ENCODE assay signal across 26 mouse cellular contexts in genomic region chr15:32180010-32180725, GRCm38 (mm10). TPM values are rescaled to one million over a fixed set of nuclear protein-coding genes. Genes with fewer than 3 reads are reported as not detected.
DNase-seq lines count a peak whose midpoint lies in the region; ATAC-seq and TF ChIP-seq lines count a peak whose summit lies in the region.
"Had no signal": no experiment of that assay in that cellular context is flagged by ENCODE, and none has a peak within 500 bp of the region (broad histone marks: within the 10 kb centered on the region; RNA-seq: fewer than 3 reads in every experiment).

No protein-coding gene starts in this region.

- no peak overlapping the region for H3K27ac ChIP-seq in forebrain, postnatal 0 days (ENCODE audit: low read depth, low read length)
- no peak overlapping the region for H3K27ac ChIP-seq in forebrain, embryonic 11.5 days (ENCODE audit: low read depth, low read length)
- no peak overlapping the region for H3K27ac ChIP-seq in heart, embryonic 11.5 days (ENCODE audit: low read depth, low read length)
- H3K27ac ChIP-seq: embryonic facial prominence, embryonic 13.5 days; gastrocnemius, adult 2 months; heart, adult 2 months; hindbrain, embryonic 13.5 days; kidney, embryonic 15.5 days; limb, embryonic 15.5 days had no signal

- no peaks in the 10 kb centered on the region for H3K36me3 ChIP-seq in forebrain, postnatal 0 days (ENCODE audit: insufficient read depth)
- H3K36me3 ChIP-seq in forebrain, embryonic 11.5 days (ENCODE audit: control insufficient read depth, insufficient read depth, low read length): no peaks in the 10 kb centered on the region
- H3K36me3 ChIP-seq in heart, embryonic 11.5 days (ENCODE audit: control insufficient read depth, insufficient read depth, low read length): no peaks in the 10 kb centered on the region
- H3K36me3 ChIP-seq: embryonic facial prominence, embryonic 13.5 days; hindbrain, embryonic 13.5 days; kidney, embryonic 15.5 days; limb, embryonic 15.5 days had no signal

- no peak overlapping the region for H3K9ac ChIP-seq in forebrain, postnatal 0 days
- H3K9ac ChIP-seq in forebrain, embryonic 11.5 days (ENCODE audit: low read length): no peak overlapping the region
- no peak overlapping the region for H3K9ac ChIP-seq in heart, embryonic 11.5 days (ENCODE audit: low read depth, low read length)
- H3K9ac ChIP-seq: embryonic facial prominence, embryonic 13.5 days; hindbrain, embryonic 13.5 days; kidney, embryonic 15.5 days; limb, embryonic 15.5 days had no signal

- no peaks in the 10 kb centered on the region for H3K9me3 ChIP-seq in forebrain, postnatal 0 days (ENCODE audit: low read length)
- H3K9me3 ChIP-seq in forebrain, embryonic 11.5 days (ENCODE audit: control insufficient read depth, low read length): no peaks in the 10 kb centered on the region
- no peaks in the 10 kb centered on the region for H3K9me3 ChIP-seq in heart, embryonic 11.5 days (replicated peaks; ENCODE audit: control insufficient read depth, low read length)
- H3K9me3 ChIP-seq: embryonic facial prominence, embryonic 13.5 days; hindbrain, embryonic 13.5 days; kidney, embryonic 15.5 days; limb, embryonic 15.5 days had no signal

- H3K27me3 ChIP-seq in forebrain, postnatal 0 days (ENCODE audit: insufficient read depth, low read length): no peaks in the 10 kb centered on the region
- no peaks in the 10 kb centered on the region for H3K27me3 ChIP-seq in forebrain, embryonic 11.5 days (ENCODE audit: control insufficient read depth, insufficient read depth, low read length)
- no peaks in the 10 kb centered on the region for H3K27me3 ChIP-seq in heart, embryonic 11.5 days (ENCODE audit: control insufficient read depth, insufficient read depth, low read length)
- H3K27me3 ChIP-seq: embryonic facial prominence, embryonic 13.5 days; hindbrain, embryonic 13.5 days; kidney, embryonic 15.5 days; limb, embryonic 15.5 days; megakaryocyte, embryonic 14.5 days had no signal

- no peaks in the 10 kb centered on the region for H3K4me1 ChIP-seq in forebrain, postnatal 0 days (ENCODE audit: insufficient read depth)
- no peaks in the 10 kb centered on the region for H3K4me1 ChIP-seq in forebrain, embryonic 11.5 days (replicated peaks; ENCODE audit: control insufficient read depth, insufficient read depth, low read length)
- no peaks in the 10 kb centered on the region for H3K4me1 ChIP-seq in heart, embryonic 11.5 days (ENCODE audit: control insufficient read depth, insufficient read depth, low read length)
- H3K4me1 ChIP-seq: embryonic facial prominence, embryonic 13.5 days; hindbrain, embryonic 13.5 days; kidney, embryonic 15.5 days; limb, embryonic 15.5 days; megakaryocyte, embryonic 14.5 days had no signal

- DNase-seq in forebrain, postnatal 0 days: no peak
- no peak for DNase-seq in forebrain, embryonic 11.5 days (ENCODE audit: low spot score)
- DNase-seq in right cerebral cortex, adult 18-20 months: peak; percentile 78
- no peak for DNase-seq in right cerebral cortex, postnatal 14 days
- peak; percentile 41 for DNase-seq in layer of hippocampus, postnatal 36 days
- DNase-seq in right cerebral cortex, postnatal 36 days (ENCODE audit: low spot score in 2 of 2): peak; percentile 33 to 55
- no peak for DNase-seq in spleen, postnatal 4 days (ENCODE audit: low spot score in 2 of 2)
- DNase-seq: adrenal gland, postnatal 36 days; cerebellum, adult 9-11 months; gastrocnemius, adult 2 months; heart, adult 2 months; lung, postnatal 14 days; thymus, adult 18-20 months had no signal

- 71% methylated on average over 1 of the region's 1 CpGs for WGBS in forebrain, postnatal 0 days
- 84% methylated on average over 1 of the region's 1 CpGs for WGBS in forebrain, embryonic 11.5 days
- WGBS in heart, embryonic 11.5 days (ENCODE audit: insufficient replicate concordance): 82% methylated on average over 1 of the region's 1 CpGs

- H3K4me2 ChIP-seq in forebrain, postnatal 0 days (ENCODE audit: low read depth): no peak overlapping the region
- no peak overlapping the region for H3K4me2 ChIP-seq in forebrain, embryonic 11.5 days (ENCODE audit: low read depth, low read length, severe bottlenecking)
- no peak overlapping the region for H3K4me2 ChIP-seq in heart, embryonic 11.5 days
- H3K4me2 ChIP-seq: embryonic facial prominence, embryonic 13.5 days; hindbrain, embryonic 13.5 days; kidney, embryonic 15.5 days; limb, embryonic 15.5 days had no signal

- TF ChIP-seq CTCF in forebrain, postnatal 0 days (IDR thresholded peaks at IDR 0.05; ENCODE audit: low read depth): no peak

- H3K4me3 ChIP-seq in forebrain, postnatal 0 days (ENCODE audit: low read depth, low read length): no peak overlapping the region
- H3K4me3 ChIP-seq in forebrain, embryonic 11.5 days (ENCODE audit: low read depth, low read length): no peak overlapping the region
- no peak overlapping the region for H3K4me3 ChIP-seq in heart, embryonic 11.5 days (ENCODE audit: low read depth, low read length)
- H3K4me3 ChIP-seq: embryonic facial prominence, embryonic 13.5 days; gastrocnemius, adult 2 months; heart, adult 2 months; hindbrain, embryonic 13.5 days; kidney, embryonic 15.5 days; limb, embryonic 15.5 days; megakaryocyte, embryonic 14.5 days had no signal

- ATAC-seq in forebrain, postnatal 0 days: 0 out of 2 replicates have a peak, but pooled peaks have one; percentile 25
- no peak for ATAC-seq in forebrain, embryonic 11.5 days (replicated peaks; ENCODE audit: low FRiP score)
- ATAC-seq in heart, embryonic 11.5 days (replicated peaks; ENCODE audit: insufficient number of reproducible peaks, low FRiP score, low TSS enrichment): no peak
- ATAC-seq: midbrain, embryonic 16.5 days had no signal

RNA-seq across cellular contexts. Expression of gene Tas2r119, which starts 3.1 kb away (rescaled TPM):
- not detected in 2 replicates for total RNA-seq in forebrain, postnatal 0 days (2014; rRNA removed)
- polyA plus RNA-seq in forebrain, postnatal 0 days (2015; fragmentation: Nextera tagmentation; extraction: Ambion mirVana): not detected in 2 replicates
- not detected in 2 replicates for polyA plus RNA-seq in forebrain, embryonic 11.5 days (2014; fragmentation: Nextera tagmentation; extraction: Ambion mirVana)
- total RNA-seq in layer of hippocampus, postnatal 36 days (2021): not detected
- not detected in 2 replicates for polyA plus RNA-seq in heart, embryonic 11.5 days (2014; fragmentation: Nextera tagmentation; extraction: Ambion mirVana)
- total RNA-seq: adrenal gland, postnatal 36 days; gastrocnemius, adult 2 months; heart, adult 2 months had no signal
- polyA plus RNA-seq: embryonic facial prominence, embryonic 13.5 days; heart, adult 2 months; heart, postnatal 0 days; hindbrain, embryonic 13.5 days; intestine, embryonic 14.5 days; kidney, embryonic 15.5 days; large intestine, adult 2 months; liver, embryonic 16.5 days; midbrain, embryonic 16.5 days; neural tube, embryonic 11.5 days; small intestine, adult 2 months had no signal

Comparison
In these comparisons a context has a peak if more than half of its experiments do, and no peak if none do; other contexts are left out.
1. DNase-seq: peak in right cerebral cortex, adult 18-20 months (single experiment), layer of hippocampus, postnatal 36 days (2 of 2) and right cerebral cortex, postnatal 36 days (2 of 2); none in forebrain, postnatal 0 days (single experiment), forebrain, embryonic 11.5 days (single experiment), right cerebral cortex, postnatal 14 days (single experiment) and spleen, postnatal 4 days (0 of 2).